Mouse (Mus musculus) G1E-ER4 (cell line): Measurements from ENCODE around the gene Tex2. TPM values are rescaled to one million over a fixed set of nuclear protein-coding genes. Genes with fewer than 3 reads are reported as not detected.

Experiments
- GATA1 ChIP-seq: IDR thresholded peaks from one replicate; pipeline ENCODE4 v1.8.0; 2012; ENCODE audit warnings: low read length, inconsistent platforms
- polyA plus RNA-seq: library from polyadenylated mRNA; stranded (reverse); fragments of >175 nt; gene quantifications from 2 replicates; pipeline ENCODE4 v1.2.3, GENCODE M21; 2012

Gene Tex2
- polyA plus RNA-seq, 1 experiment = 2.8 TPM

GRCm38 (mm10) chr11:106471629-106472028 is 141.6 kb downstream of the Tex2 start:
- TF ChIP-seq GATA1 = no peak

DNA sequence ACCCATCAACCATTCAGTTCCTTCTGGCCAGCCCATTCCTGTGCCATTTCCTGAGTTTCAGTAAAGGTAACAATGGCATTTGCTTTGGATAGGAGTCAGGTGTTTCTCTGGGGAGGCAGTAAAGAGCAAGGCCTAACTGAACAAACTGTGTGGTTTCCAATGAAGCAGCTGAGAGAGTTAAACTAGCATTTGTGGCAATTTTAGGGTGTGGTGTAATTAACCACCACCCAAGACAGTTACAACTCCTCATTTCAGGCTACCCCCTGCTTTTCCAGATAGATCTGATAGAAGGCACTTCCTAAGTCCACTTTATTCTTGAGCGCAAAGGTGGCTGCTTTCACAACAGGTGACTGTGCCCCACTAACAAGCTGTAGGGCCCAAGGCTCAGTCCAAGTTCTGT is 144.7 kb downstream of the Tex2 start:
- no peak for TF ChIP-seq GATA1

- no peak for TF ChIP-seq GATA1
Measured at GRCm38 (mm10) chr11:106465932-106466331, 147.3 kb downstream of the Tex2 start.

GRCm38 (mm10) chr11:106465545-106465903 is 147.7 kb downstream of the Tex2 start:
- no peak for TF ChIP-seq GATA1

DNA sequence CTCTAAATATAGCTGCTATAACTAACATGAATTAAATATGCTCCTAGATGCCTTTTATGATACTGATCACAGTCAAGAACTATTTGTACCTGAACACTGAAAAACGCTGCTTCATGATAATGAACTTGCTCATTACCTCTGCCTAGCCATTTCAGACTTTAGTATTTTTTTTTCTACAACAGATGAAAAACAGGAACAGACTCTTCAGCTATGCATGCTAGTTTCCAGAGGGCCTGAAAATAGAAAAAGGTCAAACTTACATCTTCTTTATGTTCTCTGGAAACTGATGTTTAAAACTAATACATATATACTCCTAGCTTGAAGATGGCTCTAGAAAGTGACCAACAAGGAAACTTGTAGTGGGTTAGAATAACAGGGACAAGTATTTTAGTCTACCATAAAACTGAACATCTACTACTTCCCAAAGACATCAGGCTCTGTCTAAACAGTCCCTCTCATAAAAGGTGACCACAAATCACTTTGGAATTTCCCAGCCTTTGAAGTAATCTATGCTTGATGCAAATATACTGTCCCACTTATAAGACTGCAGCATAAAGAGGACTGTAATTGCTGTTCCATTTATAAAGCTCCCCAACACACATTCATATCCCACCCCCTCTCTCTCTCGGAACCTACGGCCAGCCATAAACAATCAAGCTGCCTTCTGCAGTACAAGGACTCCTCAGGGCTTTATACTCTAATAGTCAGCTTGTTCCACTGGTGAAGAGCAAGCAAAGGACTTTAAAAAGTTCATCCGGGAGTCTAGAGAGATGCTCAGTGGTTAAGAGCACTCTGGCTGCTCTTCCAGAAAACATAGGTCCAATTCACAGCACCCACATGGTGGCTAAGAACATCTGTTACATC is 148.3 kb downstream of the Tex2 start:
- no peak for TF ChIP-seq GATA1

DNA sequence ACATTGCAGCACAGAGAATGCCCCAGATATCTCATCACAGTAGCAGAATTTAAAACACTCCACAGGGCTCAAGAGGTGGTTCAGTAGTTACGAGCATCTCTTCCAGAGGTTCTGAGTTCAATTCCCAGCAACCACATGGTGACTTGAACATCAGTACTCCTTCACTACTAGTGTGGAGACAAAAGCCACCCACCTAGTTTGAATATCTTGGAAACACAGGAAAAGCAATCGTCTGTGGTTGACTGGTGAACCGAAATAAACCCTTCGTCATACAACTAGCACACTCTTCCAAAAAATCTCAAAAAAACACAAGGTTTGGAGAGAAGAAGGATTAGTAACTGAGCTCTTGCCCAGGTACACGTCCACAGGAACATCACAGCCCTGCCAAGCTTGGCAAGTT is 149.4 kb downstream of the Tex2 start:
- TF ChIP-seq GATA1 = no peak

- TF ChIP-seq GATA1 = no peak
Measured at GRCm38 (mm10) chr11:106462309-106462708, 150.9 kb downstream of the Tex2 start.

DNA sequence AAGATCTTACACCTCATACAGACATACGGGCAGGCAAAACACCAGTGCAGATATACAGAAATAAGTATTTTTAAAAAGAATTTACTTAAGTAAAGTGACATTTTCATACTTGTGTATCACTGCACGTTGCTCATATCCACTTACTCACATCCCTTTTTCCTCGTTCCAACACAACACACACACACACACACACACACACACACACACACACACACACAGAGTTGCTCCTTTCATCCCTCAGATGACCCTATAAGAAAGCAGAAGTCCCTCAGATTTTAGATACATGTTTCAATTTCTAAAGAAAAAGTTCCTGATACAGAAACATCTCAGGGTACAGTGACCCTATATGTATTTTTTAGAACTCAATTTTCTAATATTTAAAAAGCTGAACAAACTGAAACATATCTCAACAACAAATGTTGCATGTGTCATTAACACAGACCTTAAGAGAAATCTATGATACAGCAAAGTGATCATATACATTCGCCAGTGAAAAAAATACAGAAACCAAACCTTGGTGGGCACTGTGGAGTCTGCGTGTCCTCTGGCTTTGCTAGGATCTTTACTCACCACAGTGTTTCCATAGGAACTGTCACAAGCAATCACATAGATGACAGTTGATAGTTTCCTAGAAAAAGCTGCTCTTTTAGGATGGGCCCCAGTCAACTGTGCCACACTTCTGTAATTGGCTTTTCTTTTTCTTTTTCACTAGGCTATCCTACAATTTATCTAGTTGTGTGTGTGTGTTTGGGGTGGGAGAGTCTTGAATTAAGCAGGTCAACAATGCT is 151.9 kb downstream of the Tex2 start:
- no peak for TF ChIP-seq GATA1

GRCm38 (mm10) chr11:106460671-106461070 is 152.6 kb downstream of the Tex2 start:
- no peak for TF ChIP-seq GATA1

DNA sequence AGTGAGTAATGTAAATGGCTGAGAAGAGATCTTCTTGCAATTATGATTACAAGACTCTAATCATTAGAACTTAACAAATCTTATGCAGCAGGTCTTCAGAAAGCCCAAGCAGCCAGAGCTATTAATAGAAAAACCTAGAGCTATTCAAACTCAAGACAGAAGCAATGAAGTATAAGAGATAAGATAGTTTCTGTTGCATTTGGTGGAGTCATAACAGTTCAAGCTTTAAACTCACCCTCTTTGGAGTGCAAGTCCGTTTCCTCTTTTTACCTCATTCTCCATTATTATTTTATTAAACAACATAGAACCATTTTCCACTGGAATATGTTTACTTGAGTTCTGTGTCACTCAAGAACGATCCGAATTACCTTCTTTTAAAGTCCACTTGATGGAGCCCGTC is 154.7 kb downstream of the Tex2 start:
- no peak for TF ChIP-seq GATA1

Other genes with a start within 250 kb of the Tex2 start
- not detected in 2 replicates for gene Prr29, start 248.0 kb downstream of the Tex2 start, polyA plus RNA-seq
- 50.5 and 63.1 TPM in 2 replicates for gene Icam2, start 225.3 kb downstream of the Tex2 start, polyA plus RNA-seq
- gene Ern1, start 125.6 kb downstream of the Tex2 start, polyA plus RNA-seq = 6.6 and 10.8 TPM in 2 replicates
- not detected in 2 replicates for gene Pecam1, start 137.2 kb upstream of the Tex2 start, polyA plus RNA-seq
- not detected in 2 replicates for gene Milr1, start 137.8 kb upstream of the Tex2 start, polyA plus RNA-seq
- gene Polg2, start 166.1 kb upstream of the Tex2 start, polyA plus RNA-seq = 2.2 and 2.6 TPM in 2 replicates
- 1,620 and 1,930 TPM in 2 replicates for gene Ddx5, start 175.8 kb upstream of the Tex2 start, polyA plus RNA-seq
- gene Cep95, start 175.8 kb upstream of the Tex2 start, polyA plus RNA-seq = 1.0 and 1.6 TPM in 2 replicates